Comparison of ENCODE assay signal across 16 mouse cellular contexts in the genomic region with DNA sequence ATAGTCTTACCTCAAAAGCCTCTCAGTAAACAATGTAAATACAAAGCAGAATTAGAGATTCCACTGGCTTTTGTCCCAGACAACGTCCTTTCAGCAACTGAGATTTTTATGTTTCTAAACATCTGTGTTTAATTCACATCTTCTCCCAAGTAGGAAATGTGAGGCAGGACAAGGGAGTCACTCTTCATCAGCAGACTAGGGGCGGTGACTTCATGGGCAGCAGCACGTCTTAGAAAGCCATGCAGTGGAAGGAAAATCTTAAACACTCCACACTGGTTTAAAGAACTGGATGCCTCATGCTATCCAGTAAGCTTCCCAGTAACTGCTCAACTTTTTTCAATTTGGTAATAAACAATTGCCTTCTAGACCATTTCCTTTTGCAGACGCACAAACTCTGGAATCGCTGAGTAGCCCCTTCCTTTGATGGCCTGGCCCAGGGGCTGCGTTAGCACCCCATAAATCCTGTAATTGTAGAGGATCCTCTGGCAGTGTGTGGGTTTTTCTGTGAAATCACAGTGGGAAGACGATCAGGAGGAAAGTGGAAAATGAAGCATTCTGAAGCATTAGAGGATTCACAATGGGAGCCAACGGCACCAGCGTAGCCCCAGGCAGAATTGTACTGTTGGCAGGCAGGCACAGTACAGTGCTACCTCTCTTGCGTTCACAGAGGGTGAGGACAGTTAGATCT.
A peak's percentile ranks its signal among the peaks of the same experiment; 100 is the strongest.
DNase-seq lines count a peak whose midpoint lies in the region; ATAC-seq lines count a peak whose summit lies in the region.
"Had no signal": no experiment of that assay in that cellular context is flagged by ENCODE, and none has a peak within 500 bp of the region (broad histone marks: within the 10 kb centered on the region; RNA-seq: fewer than 3 reads in every experiment).

No protein-coding gene starts in this region.

- DNase-seq in embryo, embryonic 11 days = peak; percentile 36
- DNase-seq in embryo, embryonic 10 days (ENCODE audit: low spot score) = no peak
- peak; percentile 70 for DNase-seq in midbrain, embryonic 11.5 days (ENCODE audit: low spot score, missing footprints)
- no peak for DNase-seq in midbrain, embryonic 10.5 days (ENCODE audit: low spot score)
- DNase-seq in limb, embryonic 10.5 days (ENCODE audit: low spot score) = peak; percentile 46
- DNase-seq in mesoderm, embryonic 11.5 days (ENCODE audit: low read depth, low spot score) = peak; percentile 30
- DNase-seq in layer of hippocampus, adult 9-10 months (ENCODE audit: low spot score) = no peak
- no peak for DNase-seq in ovary, postnatal 10 days (ENCODE audit: low spot score)
- DNase-seq: adrenal gland, postnatal 14 days; cerebellum, postnatal 14 days; gastrocnemius, postnatal 10 days; kidney, postnatal 10 days; retina, postnatal 1 day; thymus, postnatal 14 days had no signal

- ATAC-seq in midbrain, embryonic 11.5 days (ENCODE audit: low FRiP score) = no peak

- no peaks in the 10 kb centered on the region for H3K36me3 ChIP-seq in midbrain, embryonic 11.5 days (ENCODE audit: control insufficient read depth, insufficient read depth, low read length)
- no peaks in the 10 kb centered on the region for H3K36me3 ChIP-seq in midbrain, embryonic 10.5 days
- no peaks in the 10 kb centered on the region for H3K36me3 ChIP-seq in limb, embryonic 10.5 days
- H3K36me3 ChIP-seq: forebrain, embryonic 10.5 days; hindbrain, embryonic 15.5 days had no signal

- WGBS in midbrain, embryonic 11.5 days = 85% methylated on average over 10 of the region's 10 CpGs
- WGBS in midbrain, embryonic 10.5 days = 86% methylated on average over 10 of the region's 10 CpGs
- 28% methylated on average over 10 of the region's 10 CpGs for WGBS in limb, embryonic 10.5 days

- no peak overlapping the region for H3K4me2 ChIP-seq in midbrain, embryonic 11.5 days
- H3K4me2 ChIP-seq: hindbrain, embryonic 15.5 days had no signal

- H3K9me3 ChIP-seq in midbrain, embryonic 11.5 days (ENCODE audit: control insufficient read depth, low read length) = no peaks in the 10 kb centered on the region
- peaks cover 5% of the 10 kb centered on the region; the same call in 1 of the 2 replicates for H3K9me3 ChIP-seq in midbrain, embryonic 10.5 days (replicated peaks)
- H3K9me3 ChIP-seq in limb, embryonic 10.5 days (replicated peaks) = no peaks in the 10 kb centered on the region
- H3K9me3 ChIP-seq: hindbrain, embryonic 15.5 days had no signal

- H3K4me3 ChIP-seq in midbrain, embryonic 11.5 days (ENCODE audit: low read depth, low read length) = no peak overlapping the region
- no peak overlapping the region for H3K4me3 ChIP-seq in midbrain, embryonic 10.5 days
- no peak overlapping the region for H3K4me3 ChIP-seq in limb, embryonic 10.5 days
- H3K4me3 ChIP-seq: forebrain, embryonic 10.5 days; hindbrain, embryonic 15.5 days had no signal

- H3K9ac ChIP-seq in midbrain, embryonic 11.5 days (ENCODE audit: low read length) = no peak overlapping the region
- H3K9ac ChIP-seq: hindbrain, embryonic 15.5 days had no signal

- no peaks in the 10 kb centered on the region for H3K27me3 ChIP-seq in midbrain, embryonic 11.5 days (ENCODE audit: control insufficient read depth, insufficient read depth, low read length)
- H3K27me3 ChIP-seq in midbrain, embryonic 10.5 days (ENCODE audit: low read depth, poor library complexity, severe bottlenecking) = no peaks in the 10 kb centered on the region
- H3K27me3 ChIP-seq in limb, embryonic 10.5 days (ENCODE audit: low read depth, poor library complexity, severe bottlenecking) = no peaks in the 10 kb centered on the region
- H3K27me3 ChIP-seq: hindbrain, embryonic 15.5 days had no signal

- no peak overlapping the region for H3K27ac ChIP-seq in midbrain, embryonic 11.5 days (ENCODE audit: low read depth, low read length)
- no peak overlapping the region for H3K27ac ChIP-seq in midbrain, embryonic 10.5 days (replicated peaks)
- H3K27ac ChIP-seq in limb, embryonic 10.5 days = peak overlapping the region; percentile 47; the same call in 1 of the 2 replicates
- H3K27ac ChIP-seq: forebrain, embryonic 10.5 days; hindbrain, embryonic 15.5 days had no signal

- H3K4me1 ChIP-seq in midbrain, embryonic 11.5 days (ENCODE audit: control insufficient read depth, insufficient read depth, low read length) = no peaks in the 10 kb centered on the region
- H3K4me1 ChIP-seq in midbrain, embryonic 10.5 days = no peaks in the 10 kb centered on the region
- H3K4me1 ChIP-seq in limb, embryonic 10.5 days = peaks cover 18% of the 10 kb centered on the region
- H3K4me1 ChIP-seq: forebrain, embryonic 10.5 days; hindbrain, embryonic 15.5 days had no signal

Comparison
In these comparisons a context has a peak if more than half of its experiments do, and no peak if none do; other contexts are left out.
1. DNase-seq: peak in embryo, embryonic 11 days (single experiment), midbrain, embryonic 11.5 days (single experiment), limb, embryonic 10.5 days (single experiment) and mesoderm, embryonic 11.5 days (single experiment); none in embryo, embryonic 10 days (single experiment), midbrain, embryonic 10.5 days (single experiment), layer of hippocampus, adult 9-10 months (single experiment) and ovary, postnatal 10 days (single experiment).